Mouse (Mus musculus): ENCODE results near the gene Grik5.

Gene Grik5

GRCm38 (mm10) chr7:24990478-24990877 is 81.7 kb downstream of the Grik5 start:
- no peak for TF ChIP-seq GATA4 (IDR thresholded peaks at IDR 0.05; ENCODE audit: insufficient replicate concordance, low read length)

- TF ChIP-seq GATA4 (IDR thresholded peaks at IDR 0.05; ENCODE audit: insufficient replicate concordance, low read length), result no peak
Observed at GRCm38 (mm10) chr7:24987941-24988340, 84.2 kb downstream of the Grik5 start.

- TF ChIP-seq GATA4 (IDR thresholded peaks at IDR 0.05; ENCODE audit: insufficient replicate concordance, low read length), result no peak
Observed at GRCm38 (mm10) chr7:24985799-24986198, 86.3 kb downstream of the Grik5 start.

- no peak for TF ChIP-seq GATA4 (IDR thresholded peaks at IDR 0.05; ENCODE audit: insufficient replicate concordance, low read length)
Observed at GRCm38 (mm10) chr7:24984307-24984706, 87.8 kb downstream of the Grik5 start.

GRCm38 (mm10) chr7:24983396-24983795 is 88.8 kb downstream of the Grik5 start:
- no peak for TF ChIP-seq GATA4 (IDR thresholded peaks at IDR 0.05; ENCODE audit: insufficient replicate concordance, low read length)

- no peak for TF ChIP-seq GATA4 (IDR thresholded peaks at IDR 0.05; ENCODE audit: insufficient replicate concordance, low read length)
Observed at GRCm38 (mm10) chr7:24980439-24980838, 91.7 kb downstream of the Grik5 start.

- TF ChIP-seq GATA4 (IDR thresholded peaks at IDR 0.05; ENCODE audit: insufficient replicate concordance, low read length), result no peak
Observed at GRCm38 (mm10) chr7:24978781-24979180, 93.4 kb downstream of the Grik5 start.

- no peak for TF ChIP-seq GATA4 (IDR thresholded peaks at IDR 0.05; ENCODE audit: insufficient replicate concordance, low read length)
Observed at GRCm38 (mm10) chr7:24974893-24975595, 97.1 kb downstream of the Grik5 start.

- TF ChIP-seq GATA4 (IDR thresholded peaks at IDR 0.05; ENCODE audit: insufficient replicate concordance, low read length), result no peak
Observed at GRCm38 (mm10) chr7:24973902-24974301, 98.2 kb downstream of the Grik5 start.

GRCm38 (mm10) chr7:24973208-24973607 is 98.9 kb downstream of the Grik5 start:
- no peak for TF ChIP-seq GATA4 (IDR thresholded peaks at IDR 0.05; ENCODE audit: insufficient replicate concordance, low read length)

- TF ChIP-seq GATA4 (IDR thresholded peaks at IDR 0.05; ENCODE audit: insufficient replicate concordance, low read length), result no peak
Observed at GRCm38 (mm10) chr7:24971972-24972893, 99.9 kb downstream of the Grik5 start, which contains the start of gene Rabac1. Gene Rabac1, minus strand, starts transcription at chr7:24972754.

- no peak for TF ChIP-seq GATA4 (IDR thresholded peaks at IDR 0.05; ENCODE audit: insufficient replicate concordance, low read length)
Observed at GRCm38 (mm10) chr7:24971261-24971971, 100.7 kb downstream of the Grik5 start.

GRCm38 (mm10) chr7:24970341-24970740 is 101.8 kb downstream of the Grik5 start:
- no peak for TF ChIP-seq GATA4 (IDR thresholded peaks at IDR 0.05; ENCODE audit: insufficient replicate concordance, low read length)

GRCm38 (mm10) chr7:24969805-24970204 is 102.3 kb downstream of the Grik5 start:
- no peak for TF ChIP-seq GATA4 (IDR thresholded peaks at IDR 0.05; ENCODE audit: insufficient replicate concordance, low read length)

- TF ChIP-seq GATA4 (IDR thresholded peaks at IDR 0.05; ENCODE audit: insufficient replicate concordance, low read length), result no peak
Observed at GRCm38 (mm10) chr7:24968463-24968862, 103.7 kb downstream of the Grik5 start.

Data from liver, adult (tissue).